Mouse (Mus musculus) urinary bladder, postnatal 14 days (tissue): Measurements from ENCODE around the gene Oas1g.
"Not testable (repeated sequence)": the region's sequence is repeated elsewhere in the genome, so short reads cannot be mapped to it uniquely, and the experiment has no call there.

Experiments
- DNase-seq: peaks from one replicate; pipeline ENCODE4 v3.0.0; 2021; ENCODE audit warnings: low spot score

The Oas1g gene

DNA sequence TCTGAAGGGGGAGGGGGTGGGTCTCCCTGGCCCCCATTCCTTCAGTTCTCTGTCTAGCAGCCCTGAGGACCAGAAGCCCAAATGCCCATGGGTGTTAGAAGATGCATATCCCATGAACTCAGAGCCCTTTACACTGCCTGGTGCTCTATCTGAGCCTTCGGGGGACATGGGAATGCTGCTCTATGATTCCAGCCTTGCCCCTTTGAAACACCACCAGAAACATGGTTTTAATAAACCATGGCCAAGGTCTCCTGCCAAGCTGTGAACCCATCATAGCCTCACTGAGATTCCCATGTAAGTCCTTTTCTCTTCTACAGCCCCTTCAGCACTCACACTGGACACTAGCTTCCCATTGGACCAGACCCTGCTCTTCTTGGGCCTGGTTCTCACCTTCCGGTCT, 2.6 kb upstream of the Oas1g start:
- DNase-seq: no peak

DNA sequence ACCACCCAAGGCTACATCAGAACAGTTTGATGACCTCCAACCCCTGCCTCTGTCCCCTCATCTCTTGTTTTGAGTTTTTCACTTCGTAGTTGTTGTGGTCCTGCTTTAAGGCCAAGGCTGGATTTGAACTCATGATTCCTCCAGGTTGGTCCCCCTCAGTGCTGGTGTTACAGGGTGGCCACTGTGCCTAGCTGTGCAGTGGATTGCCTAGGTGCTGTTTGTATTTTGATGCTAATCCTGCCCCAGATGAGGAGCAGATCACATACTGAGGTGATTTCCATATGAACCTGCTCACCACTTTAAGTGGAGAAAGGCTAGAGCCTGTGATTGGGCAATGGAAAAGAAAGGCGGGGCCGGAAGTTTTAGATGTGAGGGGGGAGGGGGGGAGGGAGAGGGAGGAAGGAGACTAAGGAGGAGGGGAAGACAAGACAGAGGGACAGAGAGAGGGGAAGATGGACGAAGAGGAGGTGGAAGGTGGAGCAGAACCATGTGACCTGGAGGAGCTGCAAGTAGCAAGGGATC, 942 bp upstream of the Oas1g start:
- not testable (repeated sequence) for DNase-seq

- no peak for DNase-seq
Observed at GRCm38 (mm10) chr5:120887831-120888230, 418 bp upstream of the Oas1g start.

DNA sequence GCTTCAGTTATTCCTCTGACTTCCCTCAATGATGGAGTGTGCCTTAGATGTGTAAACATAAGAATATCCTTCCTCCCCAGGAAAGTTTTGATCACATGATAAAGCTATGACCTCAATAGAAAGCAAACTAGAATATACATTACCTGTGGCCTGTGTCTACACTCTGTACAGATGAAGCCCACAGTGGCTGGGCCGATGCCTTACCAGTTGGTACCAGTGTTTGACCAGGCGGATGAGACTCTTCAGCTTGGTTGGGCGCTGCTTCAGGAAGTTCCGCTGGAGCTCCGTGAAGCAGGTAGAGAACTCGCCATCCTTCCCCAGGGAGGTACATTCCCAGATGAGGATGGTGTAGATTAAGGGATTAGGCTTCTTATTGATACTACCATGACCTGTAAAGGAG, 5.7 kb downstream of the Oas1g start:
- DNase-seq: not testable (repeated sequence)

GRCm38 (mm10) chr5:120878803-120879202, 8.6 kb downstream of the Oas1g start:
- DNase-seq: not testable (repeated sequence)

- not testable (repeated sequence) for DNase-seq
Observed at GRCm38 (mm10) chr5:120877407-120877806, 10.0 kb downstream of the Oas1g start.

GRCm38 (mm10) chr5:120876839-120877238, 10.6 kb downstream of the Oas1g start:
- DNase-seq: not testable (repeated sequence)

DNA sequence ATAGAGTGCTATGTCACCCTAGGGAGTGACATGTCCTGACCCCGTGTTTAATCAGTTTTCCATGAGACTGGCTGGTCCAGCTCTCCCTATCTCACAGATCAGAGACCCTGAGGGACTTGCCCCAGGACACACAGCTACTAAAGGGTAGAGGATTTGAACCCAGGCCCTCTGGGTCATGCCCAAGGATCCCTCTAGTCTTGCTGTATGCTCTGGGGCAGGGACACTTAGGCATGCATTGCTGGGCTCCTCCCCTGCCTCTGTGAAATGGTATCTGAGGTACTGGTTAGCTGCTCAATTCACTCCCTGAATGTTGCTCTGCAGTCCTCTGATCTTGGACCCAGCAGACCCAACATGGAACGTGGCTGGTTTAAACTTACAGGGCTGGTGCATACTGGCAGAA, 15.9 kb downstream of the Oas1g start:
- DNase-seq: no peak

DNA sequence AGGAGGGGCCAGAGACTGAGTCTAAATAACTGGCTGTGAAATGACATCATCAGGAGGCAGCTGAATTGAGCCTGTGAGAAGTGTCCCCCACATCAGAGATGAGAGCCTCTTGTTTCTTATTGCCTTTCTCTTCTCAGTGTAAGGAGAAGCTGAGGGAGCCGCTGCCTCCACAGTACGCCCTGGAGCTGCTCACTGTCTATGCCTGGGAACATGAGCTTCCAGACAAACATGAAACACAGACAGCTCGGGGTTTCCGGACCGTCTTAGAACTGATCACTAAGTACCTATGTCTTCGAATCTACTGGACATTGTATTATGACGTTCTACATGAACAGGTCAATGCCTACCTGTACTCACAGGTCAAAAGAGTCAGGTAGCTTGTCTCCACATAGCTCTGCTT, 16.6 kb downstream of the Oas1g start:
- DNase-seq: no peak

DNA sequence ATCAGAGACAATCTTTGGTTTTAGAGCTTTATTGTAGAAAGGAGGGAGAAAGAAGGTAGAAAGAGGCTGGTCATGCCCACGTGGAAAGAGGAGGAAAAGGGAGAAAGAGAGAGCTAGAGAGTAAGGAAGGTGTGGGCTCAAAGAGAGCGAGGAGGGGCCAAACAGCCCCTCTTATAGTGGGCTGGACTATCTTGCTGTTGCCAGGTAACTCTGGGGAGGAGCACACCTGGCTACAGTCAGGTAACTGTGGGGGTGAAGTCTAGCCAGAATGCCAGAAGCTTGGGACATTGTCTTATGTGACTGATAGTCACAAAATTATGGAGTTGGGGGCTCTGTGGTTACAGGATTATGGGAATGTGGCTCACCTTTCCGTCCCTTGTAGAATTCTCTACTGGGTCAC, 17.3 kb downstream of the Oas1g start:
- DNase-seq: no peak

GRCm38 (mm10) chr5:120869436-120870015, 17.9 kb downstream of the Oas1g start:
- DNase-seq: no peak

GRCm38 (mm10) chr5:120865336-120865860, 22.0 kb downstream of the Oas1g start:
- DNase-seq: no peak

- DNase-seq: no peak
Observed at GRCm38 (mm10) chr5:120861121-120861520, 26.3 kb downstream of the Oas1g start, which contains the start of gene Oas1h. TSS of gene Oas1h (plus strand) at chr5:120861421.

GRCm38 (mm10) chr5:120859241-120859640, 28.2 kb downstream of the Oas1g start:
- DNase-seq: no peak

- peak; percentile 56 for DNase-seq
Observed at GRCm38 (mm10) chr5:120849601-120850136, 37.7 kb downstream of the Oas1g start.

GRCm38 (mm10) chr5:120847067-120847466, 40.3 kb downstream of the Oas1g start, which contains the start of gene Oas1f:
TSS of gene Oas1f (plus strand) at chr5:120847367.
- peak; percentile 28 for DNase-seq

DNA sequence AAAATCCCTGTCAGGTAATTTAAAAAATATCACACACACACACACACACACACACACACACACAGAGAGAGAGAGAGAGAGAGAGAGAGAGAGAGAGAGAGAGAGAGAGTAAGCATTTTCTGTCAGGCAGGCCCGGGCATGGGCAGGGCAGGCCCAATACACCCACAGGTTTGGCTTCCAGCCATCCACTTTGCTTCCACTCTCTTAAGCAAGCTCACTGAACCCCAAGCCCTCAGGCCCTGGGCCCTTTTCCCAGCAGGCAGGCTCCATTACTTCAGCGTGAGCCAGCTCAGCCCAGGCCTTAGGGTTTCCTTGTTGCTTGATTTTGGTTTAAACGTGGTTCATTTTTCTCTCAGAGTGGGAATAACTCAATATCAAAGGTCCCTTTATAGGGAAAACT, 42.7 kb downstream of the Oas1g start:
- peak; percentile 88 for DNase-seq

DNA sequence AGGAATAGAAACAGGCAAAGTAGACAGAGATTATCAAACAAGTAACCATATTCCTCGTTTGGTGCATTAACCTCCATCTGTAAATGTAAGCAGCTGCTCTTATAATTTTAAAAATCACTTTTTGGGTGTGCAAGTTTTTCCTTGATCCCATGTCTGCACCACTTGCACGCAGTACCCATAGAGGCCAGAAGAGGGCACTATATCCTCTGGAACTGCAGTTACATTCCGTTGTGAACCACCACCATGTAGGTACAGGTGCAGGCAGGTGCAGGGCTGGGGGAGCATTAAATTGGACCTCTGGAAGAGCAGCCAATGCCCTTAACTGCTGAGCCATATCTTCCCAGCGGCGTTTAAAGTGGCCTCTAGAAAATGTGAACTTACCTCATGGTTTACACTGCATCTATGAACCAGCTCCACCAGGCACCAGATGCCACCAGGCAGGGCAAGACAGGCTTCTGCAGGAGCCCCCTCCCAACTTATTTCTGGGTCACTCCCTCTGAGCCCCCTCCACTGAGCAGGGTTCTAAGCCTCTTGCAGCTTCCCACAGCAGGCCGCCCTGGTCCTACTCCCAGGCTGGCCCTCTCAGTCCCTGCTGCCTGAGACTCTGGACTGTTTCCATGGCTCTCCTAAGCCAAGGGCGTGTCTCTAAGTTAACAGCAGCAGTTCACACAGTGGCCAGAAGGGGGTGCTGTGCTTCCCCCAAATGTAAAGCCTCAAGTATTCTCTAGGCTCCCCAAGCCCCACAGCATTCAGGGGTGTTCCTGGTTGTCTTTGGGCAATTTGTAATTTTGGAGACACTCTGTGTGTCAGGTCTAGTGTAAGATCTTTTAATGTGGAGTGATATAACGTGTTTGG, 50.5 kb downstream of the Oas1g start:
- DNase-seq: peak; percentile 63

DNA sequence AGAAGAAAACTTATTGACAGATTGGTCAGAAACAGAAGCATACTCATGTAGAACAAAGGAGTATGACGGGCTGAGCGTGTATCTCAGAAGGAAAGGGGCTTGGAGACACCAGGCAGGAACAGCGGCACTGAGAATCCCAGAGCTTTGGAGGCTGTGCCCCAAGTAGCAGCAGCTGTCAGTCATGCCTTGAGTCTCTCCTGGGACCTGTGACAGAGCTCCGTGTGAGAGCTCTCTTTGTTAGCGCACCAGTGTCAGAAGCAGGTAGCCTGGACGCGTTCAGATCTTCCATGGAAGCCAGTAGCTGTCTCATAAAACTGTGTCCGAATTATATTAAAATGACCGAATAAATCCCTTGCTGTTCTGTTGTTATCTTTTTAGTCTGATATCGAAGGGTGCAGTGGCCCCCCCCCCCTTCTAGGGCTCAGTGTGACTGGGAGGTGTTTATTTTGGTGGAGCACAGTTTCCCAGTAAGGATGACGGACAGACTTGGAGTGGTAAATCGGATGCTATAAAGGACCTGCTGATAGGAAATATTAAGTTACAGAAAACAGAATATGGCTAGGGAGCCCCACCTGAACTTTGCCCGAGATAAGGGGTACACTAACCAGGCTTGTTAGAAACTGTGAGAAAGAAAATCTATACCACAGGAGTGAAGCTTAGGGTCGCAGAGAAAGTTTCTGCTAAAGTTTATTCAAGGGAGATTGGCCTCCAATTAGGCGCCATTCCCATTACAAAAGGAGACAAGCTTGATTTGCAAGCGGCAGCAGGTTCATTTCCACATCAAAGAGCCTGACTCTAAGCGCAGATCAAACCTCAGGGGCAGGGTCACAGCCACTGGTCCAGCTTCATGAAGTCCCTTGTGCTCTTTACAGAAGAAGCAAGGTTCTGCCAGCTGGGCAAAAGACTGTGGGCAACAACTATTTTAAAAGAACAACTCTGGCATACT, 53.8 kb downstream of the Oas1g start:
- no peak for DNase-seq

GRCm38 (mm10) chr5:120831031-120831430, 56.4 kb downstream of the Oas1g start:
- DNase-seq: no peak
